Mouse (Mus musculus) cerebellum, postnatal 25 days (tissue): Measurements from ENCODE around the gene Plcg1.

ENCODE experiments used
- DNase-seq, 2 experiments: peaks; one replicate each; pipeline ENCODE4 v3.0.0; 2021; ENCODE audit warnings: mixed read lengths in 2 of 2

Plcg1 gene

GRCm38 (mm10) chr2:160736466-160736865, 5.4 kb downstream of the Plcg1 start:
- DNase-seq = no peak

GRCm38 (mm10) chr2:160738354-160738753, 7.3 kb downstream of the Plcg1 start:
- no peak for DNase-seq

- no peak for DNase-seq
These were observed 8.7 kb downstream of the Plcg1 start for GRCm38 (mm10) chr2:160739647-160740356.

GRCm38 (mm10) chr2:160740521-160741156, 9.5 kb downstream of the Plcg1 start:
- peak; percentile 39 to 50 for DNase-seq

GRCm38 (mm10) chr2:160741580-160741979, 10.5 kb downstream of the Plcg1 start:
- DNase-seq = no peak

GRCm38 (mm10) chr2:160742161-160742609, 11.1 kb downstream of the Plcg1 start:
- DNase-seq = no peak

GRCm38 (mm10) chr2:160744040-160744822, 13.1 kb downstream of the Plcg1 start:
- peak; percentile 64 to 83 for DNase-seq

- no peak for DNase-seq
These were observed 13.7 kb downstream of the Plcg1 start for GRCm38 (mm10) chr2:160744823-160745210.

GRCm38 (mm10) chr2:160745497-160745896, 14.4 kb downstream of the Plcg1 start:
- no peak for DNase-seq

- DNase-seq = no peak
These were observed 15.5 kb downstream of the Plcg1 start for GRCm38 (mm10) chr2:160746637-160747036.

GRCm38 (mm10) chr2:160747075-160747474, 16.0 kb downstream of the Plcg1 start:
- DNase-seq = no peak

- no peak for DNase-seq
These were observed 25.6 kb downstream of the Plcg1 start for GRCm38 (mm10) chr2:160756583-160757203.

- DNase-seq = peak in 1 of 2 experiments; percentile 64
These were observed 29.5 kb downstream of the Plcg1 start for GRCm38 (mm10) chr2:160760433-160761184.

- no peak for DNase-seq
These were observed 32.7 kb downstream of the Plcg1 start for GRCm38 (mm10) chr2:160763816-160764215.

GRCm38 (mm10) chr2:160764386-160764785, 33.3 kb downstream of the Plcg1 start:
- no peak for DNase-seq

GRCm38 (mm10) chr2:160765096-160765495, 34.0 kb downstream of the Plcg1 start:
- no peak for DNase-seq

- DNase-seq = peak; percentile 47 to 61
These were observed 35.3 kb downstream of the Plcg1 start for GRCm38 (mm10) chr2:160766371-160766771.

GRCm38 (mm10) chr2:160767201-160767600, 36.1 kb downstream of the Plcg1 start:
- DNase-seq = no peak

GRCm38 (mm10) chr2:160768097-160768695, 37.1 kb downstream of the Plcg1 start:
- DNase-seq = peak in 1 of 2 experiments; percentile 17

GRCm38 (mm10) chr2:160768997-160769396, 37.9 kb downstream of the Plcg1 start:
- no peak for DNase-seq

- DNase-seq = no peak
These were observed 39.3 kb downstream of the Plcg1 start for GRCm38 (mm10) chr2:160770409-160770808.

GRCm38 (mm10) chr2:160770871-160771270, 39.8 kb downstream of the Plcg1 start:
- peak in 1 of 2 experiments; percentile 11 for DNase-seq
